Mouse (Mus musculus) olfactory bulb, adult 2 months (tissue): ENCODE measurements around the gene Coro1c.

ENCODE experiments used
- CTCF ChIP-seq: fragments of 200-500 bp; IDR thresholded peaks from 2 replicates; pipeline ENCODE4 v1.5.1; 2012; ENCODE audit warnings: low read depth, mild to moderate bottlenecking, low read length, moderate library complexity; ENCODE audit not compliant: insufficient read depth
- POLR2A ChIP-seq: fragments of 200-500 bp; IDR thresholded peaks from 2 replicates; pipeline ENCODE4 v1.6.1; 2012; ENCODE audit warnings: mild to moderate bottlenecking, low read depth, low read length, moderate library complexity; ENCODE audit not compliant: insufficient read depth

- TF ChIP-seq CTCF: no peak
- TF ChIP-seq POLR2A: no peak
Measured at GRCm38 (mm10) chr5:113892005-113892404, 16.6 kb downstream of the Coro1c start.
